Mouse (Mus musculus): ENCODE data around the gene Olfr1502. TPM values are rescaled to one million over a fixed set of nuclear protein-coding genes. Genes with fewer than 3 reads are reported as not detected.
"Not testable (repeated sequence)": the region's sequence is repeated elsewhere in the genome, so short reads cannot be mapped to it uniquely, and the experiment has no call there.

Gene Olfr1502
- polyA plus RNA-seq, 1 experiment from 2014 or later, result not detected

- Histone ChIP-seq H3K4me2 (replicated peaks; ENCODE audit: low read depth) (no peak within 1 kb of the TSS), H3K9ac (ENCODE audit: low read length) (no peak within 1 kb of the TSS), H3K27me3 (ENCODE audit: control insufficient read depth, insufficient read depth, low read length) (no peaks in the 10 kb centered on the region), H3K9me3 (ENCODE audit: control insufficient read depth, low read length) (no peaks in the 10 kb centered on the region), H3K36me3 (ENCODE audit: control insufficient read depth, insufficient read depth, low read length) (no peaks in the 10 kb centered on the region), H3K4me3 (ENCODE audit: low read depth, low read length) (no peak within 1 kb of the TSS), H3K27ac (replicated peaks) (no peak within 1 kb of the TSS), H3K4me1 (replicated peaks; ENCODE audit: control insufficient read depth, insufficient read depth) (no peaks in the 10 kb centered on the region)
- TF ChIP-seq CTCF (IDR thresholded peaks at IDR 0.05; ENCODE audit: low read depth) (no peak), EP300 (optimal IDR thresholded peaks at IDR 0.05) (no peak)
- ATAC-seq (ENCODE audit: low FRiP score, low TSS enrichment) (no peak), DNase-seq (ENCODE audit: low spot score) (no peak)
Observed at GRCm38 (mm10) chr19:13830388-13830787, 31.2 kb upstream of the Olfr1502 start, which contains the start of gene Olfr1500. TSS of gene Olfr1500 (minus strand) at chr19:13830488.

- not testable (repeated sequence) for H3K4me1 ChIP-seq (replicated peaks; ENCODE audit: control insufficient read depth, insufficient read depth); H3K9ac ChIP-seq (ENCODE audit: low read length)
Observed at GRCm38 (mm10) chr19:13850592-13850991, 11.0 kb upstream of the Olfr1502 start, which contains the start of gene Olfr1501. TSS of gene Olfr1501 (minus strand) at chr19:13850692.

DNA sequence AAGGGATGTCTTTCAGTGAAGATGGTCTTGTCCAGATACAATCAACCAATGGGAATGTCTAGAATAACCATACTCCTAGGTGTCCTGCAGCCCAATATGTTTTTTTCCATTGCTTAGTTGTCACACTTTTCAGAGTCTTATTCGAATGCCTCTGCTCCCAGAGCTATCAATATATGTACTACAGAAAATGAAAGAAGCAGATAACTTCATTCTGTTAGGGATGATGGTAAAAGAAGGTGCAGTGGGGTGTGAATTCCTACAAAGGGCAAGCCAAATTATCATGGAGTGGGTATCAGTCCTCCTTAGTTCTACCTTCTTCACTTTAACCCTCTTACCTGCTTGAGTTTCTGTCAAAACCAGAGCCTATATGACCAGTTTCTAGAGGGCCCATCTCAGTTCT, 36.2 kb downstream of the Olfr1502 start, which contains the start of gene Olfr1504:
Olfr1504 (minus strand) TSS at position 101 of the 400 bp plus-strand sequence.
- TF ChIP-seq EP300 (optimal IDR thresholded peaks at IDR 0.05), result no peak
- no peak for TF ChIP-seq CTCF (IDR thresholded peaks at IDR 0.05; ENCODE audit: low read depth)
- WGBS, result 60% methylated on average over 1 of the region's 1 CpGs
- ATAC-seq (ENCODE audit: low FRiP score, low TSS enrichment), result no peak

More at GRCm38 (mm10) chr19:13850592-13850991, 11.0 kb upstream of the Olfr1502 start, which contains the start of gene Olfr1501:
- not testable (repeated sequence) for H3K27ac ChIP-seq (replicated peaks); H3K27me3 ChIP-seq (ENCODE audit: control insufficient read depth, insufficient read depth, low read length); H3K4me3 ChIP-seq (ENCODE audit: low read depth, low read length); H3K4me2 ChIP-seq (replicated peaks; ENCODE audit: low read depth); H3K36me3 ChIP-seq (ENCODE audit: control insufficient read depth, insufficient read depth, low read length); H3K9me3 ChIP-seq (ENCODE audit: control insufficient read depth, low read length); ATAC-seq (ENCODE audit: low FRiP score, low TSS enrichment); DNase-seq (ENCODE audit: low spot score)

More for the DNA sequence above, 36.2 kb downstream of the Olfr1502 start, which contains the start of gene Olfr1504:
- no peaks in the 10 kb centered on the region for H3K27me3 ChIP-seq (ENCODE audit: control insufficient read depth, insufficient read depth, low read length)
- H3K4me3 ChIP-seq (ENCODE audit: low read depth, low read length), result no peak within 1 kb of the TSS
- H3K27ac ChIP-seq (replicated peaks), result no peak within 1 kb of the TSS
- no peaks in the 10 kb centered on the region for H3K4me1 ChIP-seq (replicated peaks; ENCODE audit: control insufficient read depth, insufficient read depth)
- no peaks in the 10 kb centered on the region for H3K9me3 ChIP-seq (ENCODE audit: control insufficient read depth, low read length)
- H3K9ac ChIP-seq (ENCODE audit: low read length), result no peak within 1 kb of the TSS
- H3K36me3 ChIP-seq (ENCODE audit: control insufficient read depth, insufficient read depth, low read length), result no peaks in the 10 kb centered on the region
- DNase-seq (ENCODE audit: low spot score), result no peak
- H3K4me2 ChIP-seq (replicated peaks; ENCODE audit: low read depth), result no peak within 1 kb of the TSS

Other genes starting within 250 kb of the Olfr1502 start
- not detected in 2 replicates for gene Olfr1487, start 244.4 kb upstream of the Olfr1502 start, polyA plus RNA-seq (2015; fragmentation: Nextera tagmentation; extraction: Ambion mirVana)
- gene Olfr1489, start 230.2 kb upstream of the Olfr1502 start, polyA plus RNA-seq (2015; fragmentation: Nextera tagmentation; extraction: Ambion mirVana), result 0.01 TPM in 1 of 2 replicates, not detected in the other
- gene Olfr1490, start 210.7 kb upstream of the Olfr1502 start, polyA plus RNA-seq (2015; fragmentation: Nextera tagmentation; extraction: Ambion mirVana), result not detected in 2 replicates
- gene Olfr1491, start 164.5 kb upstream of the Olfr1502 start, polyA plus RNA-seq (2015; fragmentation: Nextera tagmentation; extraction: Ambion mirVana), result not detected in 2 replicates
- not detected in 2 replicates for gene Olfr1493-ps1, start 138.5 kb upstream of the Olfr1502 start, polyA plus RNA-seq (2015; fragmentation: Nextera tagmentation; extraction: Ambion mirVana)
- not detected in 2 replicates for gene Olfr1494, start 122.1 kb upstream of the Olfr1502 start, polyA plus RNA-seq (2015; fragmentation: Nextera tagmentation; extraction: Ambion mirVana)
- not detected in 2 replicates for gene Olfr1495, start 97.2 kb upstream of the Olfr1502 start, polyA plus RNA-seq (2015; fragmentation: Nextera tagmentation; extraction: Ambion mirVana)
- not detected in 2 replicates for gene Olfr1496, start 83.9 kb upstream of the Olfr1502 start, polyA plus RNA-seq (2015; fragmentation: Nextera tagmentation; extraction: Ambion mirVana)
- gene Olfr1497, start 63.6 kb upstream of the Olfr1502 start, polyA plus RNA-seq (2015; fragmentation: Nextera tagmentation; extraction: Ambion mirVana), result not detected in 2 replicates
- not detected in 2 replicates for gene Olfr1499, start 42.3 kb upstream of the Olfr1502 start, polyA plus RNA-seq (2015; fragmentation: Nextera tagmentation; extraction: Ambion mirVana)
- gene Olfr1500, start 31.3 kb upstream of the Olfr1502 start, polyA plus RNA-seq (2015; fragmentation: Nextera tagmentation; extraction: Ambion mirVana), result 0.05 TPM in 1 of 2 replicates, not detected in the other
- gene Olfr1501, start 11.1 kb upstream of the Olfr1502 start, polyA plus RNA-seq (2015; fragmentation: Nextera tagmentation; extraction: Ambion mirVana), result 0.02 TPM in 1 of 2 replicates, not detected in the other
- gene Olfr1504, start 36.1 kb downstream of the Olfr1502 start, polyA plus RNA-seq (2015; fragmentation: Nextera tagmentation; extraction: Ambion mirVana), result not detected in 2 replicates
- gene Olfr1505, start 51.7 kb downstream of the Olfr1502 start, polyA plus RNA-seq (2015; fragmentation: Nextera tagmentation; extraction: Ambion mirVana), result not detected in 2 replicates

Data from stomach, postnatal 0 days (tissue).